Mouse (Mus musculus) midbrain, embryonic 15.5 days (tissue): ENCODE results near the gene Eftud2. TPM values are rescaled to one million over a fixed set of nuclear protein-coding genes. Genes with fewer than 3 reads are reported as not detected.
A peak's percentile ranks its signal among the peaks of the same experiment; 100 is the strongest.

ENCODE experiments used
- ATAC-seq: fragments of 200-750 bp; cut with Nextera tagmentation; replicated peaks from 2 replicates; pipeline ENCODE4 v1.8.0; 2017; ENCODE audit warnings: moderate TSS enrichment
- H3K27ac ChIP-seq: fragments of 300-500 bp; sonication (generic); 2 replicates; pipeline ENCODE4 v1.5.1; 2015; ENCODE audit warnings: mild to moderate bottlenecking, inconsistent platforms
- H3K27me3 ChIP-seq: fragments of 300-500 bp; sonication (generic); replicated peaks from 2 replicates; pipeline ENCODE4 v1.6.1; 2015; ENCODE audit warnings: inconsistent platforms
- H3K36me3 ChIP-seq: fragments of 300-500 bp; sonication (generic); replicated peaks from 2 replicates; pipeline ENCODE4 v1.6.1; 2015; ENCODE audit warnings: inconsistent platforms
- H3K4me1 ChIP-seq: fragments of 300-500 bp; sonication (generic); 2 replicates; pipeline ENCODE4 v1.6.1; 2015; ENCODE audit warnings: inconsistent platforms
- H3K4me2 ChIP-seq: fragments of 300-500 bp; sonication (generic); 2 replicates; pipeline ENCODE4 v1.6.1; 2015; ENCODE audit warnings: inconsistent platforms, mild to moderate bottlenecking, moderate library complexity
- H3K4me3 ChIP-seq: fragments of 300-500 bp; sonication (generic); 2 replicates; pipeline ENCODE4 v1.5.1; 2015; ENCODE audit warnings: mild to moderate bottlenecking, inconsistent platforms
- H3K9ac ChIP-seq: fragments of 300-500 bp; sonication (generic); 2 replicates; pipeline ENCODE4 v1.6.1; 2015; ENCODE audit warnings: mild to moderate bottlenecking, inconsistent platforms
- H3K9me3 ChIP-seq: fragments of 300-500 bp; sonication (generic); 2 replicates; pipeline ENCODE4 v1.6.1; 2016; ENCODE audit warnings: inconsistent platforms
- WGBS: fragments of 180-500 bp; shearing (Covaris S2); methylation state at CpG from one replicate; pipeline ENCODE4 v1.1.7; 2015; ENCODE audit warnings: mixed read lengths; 5-methylcytosine and 5-hydroxymethylcytosine counted together
- polyA plus RNA-seq: library from polyadenylated mRNA; unstranded; fragments of >200 nt; fragmentation: Nextera tagmentation; extraction: Ambion mirVana; gene quantifications from 2 replicates; pipeline ENCODE4 v1.2.1, GENCODE M21; 2015

The Eftud2 gene
- polyA plus RNA-seq, 1 experiment from 2014 or later = 146 TPM

DNA sequence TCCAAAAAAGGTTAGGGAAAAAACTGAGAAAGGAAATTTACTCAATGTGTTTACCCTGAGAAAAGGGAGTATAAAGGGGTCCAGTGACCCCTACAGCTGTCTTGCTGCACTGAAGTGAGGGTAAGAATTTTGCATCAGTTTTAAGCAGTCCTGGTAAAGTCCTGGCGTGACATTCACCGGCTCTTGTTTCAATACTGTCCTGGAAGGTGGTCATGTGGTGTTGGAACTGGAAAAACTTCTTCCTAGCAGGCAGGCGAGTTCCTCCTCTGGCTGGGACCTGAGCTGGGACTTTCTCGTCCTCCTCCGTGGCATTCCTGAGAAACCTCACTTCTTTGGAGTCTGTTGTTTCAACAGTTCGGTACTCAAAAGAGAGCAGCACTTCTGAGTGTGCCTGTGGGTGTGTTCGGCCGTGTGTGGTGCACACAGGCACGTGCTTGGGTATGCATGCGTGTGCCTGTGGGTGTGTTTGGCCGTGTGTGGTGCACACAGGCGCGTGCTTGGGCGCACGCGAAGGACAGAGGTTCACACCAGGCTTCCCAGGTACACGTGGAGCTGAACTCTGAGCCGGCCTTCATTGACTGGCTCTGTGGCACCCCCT, 48.0 kb downstream of the Eftud2 start:
- Histone ChIP-seq H3K9ac (no peak overlapping the region), H3K36me3 (peaks cover 10% of the 10 kb centered on the region; the same call in 1 of the 2 replicates), H3K4me2 (no peak overlapping the region), H3K27me3 (no peaks in the 10 kb centered on the region), H3K27ac (no peak overlapping the region), H3K4me3 (no peak overlapping the region), H3K4me1 (no peaks in the 10 kb centered on the region), H3K9me3 (no peaks in the 10 kb centered on the region)
- WGBS = 73% methylated on average over 18 of the region's 18 CpGs
- no peak for ATAC-seq

DNA sequence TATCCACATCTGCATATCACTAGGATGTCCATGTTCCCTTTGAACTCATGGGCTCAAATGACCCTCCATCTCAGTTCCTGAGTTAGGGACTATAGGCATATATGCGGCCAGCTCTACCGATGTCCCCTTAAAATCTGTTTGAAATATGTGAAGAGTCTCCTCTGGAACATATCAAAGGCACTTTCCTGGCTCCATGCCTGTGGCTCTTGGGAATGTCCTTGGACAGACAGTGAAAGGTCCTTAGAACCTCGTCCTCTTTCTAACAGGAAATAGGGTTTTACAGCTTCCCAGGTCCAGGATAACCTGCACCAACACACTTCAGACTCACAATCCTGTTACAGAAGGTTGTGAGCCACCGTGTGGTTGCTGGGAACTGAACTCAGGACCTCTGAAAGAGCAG, 50.5 kb downstream of the Eftud2 start:
- WGBS = 85% methylated on average over 4 of the region's 4 CpGs
- H3K9ac ChIP-seq = no peak overlapping the region
- no peaks in the 10 kb centered on the region for H3K36me3 ChIP-seq
- H3K27ac ChIP-seq = no peak overlapping the region
- H3K9me3 ChIP-seq = no peaks in the 10 kb centered on the region
- ATAC-seq = no peak
- H3K4me3 ChIP-seq = no peak overlapping the region
- H3K4me1 ChIP-seq = no peaks in the 10 kb centered on the region
- H3K4me2 ChIP-seq = no peak overlapping the region
- no peaks in the 10 kb centered on the region for H3K27me3 ChIP-seq

DNA sequence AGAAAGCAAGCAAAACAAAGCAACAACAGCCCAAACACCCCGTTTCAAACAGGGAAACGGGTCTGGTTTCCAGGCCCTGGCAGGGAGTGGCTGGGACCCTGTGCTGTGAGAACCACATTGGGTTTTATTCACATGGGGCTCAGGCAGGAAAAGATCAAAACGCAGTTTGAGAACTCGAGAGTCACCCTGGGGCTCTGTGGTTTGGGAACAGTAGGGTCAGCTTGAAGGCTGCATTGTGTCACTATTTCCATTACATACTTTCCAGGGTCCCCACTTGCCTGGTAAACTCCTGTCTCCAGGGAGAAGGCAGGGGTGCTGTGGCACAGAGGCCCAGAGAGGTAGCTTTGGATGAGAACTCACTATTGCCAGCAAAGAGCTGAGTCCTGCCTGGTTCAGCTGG, 53.7 kb downstream of the Eftud2 start:
- Histone ChIP-seq H3K27me3 (0 out of 2 replicates have a peak, but pooled peaks cover 5% of the 10 kb centered on the region), H3K36me3 (no peaks in the 10 kb centered on the region), H3K4me3 (no peak overlapping the region), H3K4me1 (no peaks in the 10 kb centered on the region), H3K9ac (no peak overlapping the region), H3K27ac (no peak overlapping the region), H3K4me2 (no peak overlapping the region), H3K9me3 (no peaks in the 10 kb centered on the region)
- 72% methylated on average over 4 of the region's 4 CpGs for WGBS
- ATAC-seq = no peak

DNA sequence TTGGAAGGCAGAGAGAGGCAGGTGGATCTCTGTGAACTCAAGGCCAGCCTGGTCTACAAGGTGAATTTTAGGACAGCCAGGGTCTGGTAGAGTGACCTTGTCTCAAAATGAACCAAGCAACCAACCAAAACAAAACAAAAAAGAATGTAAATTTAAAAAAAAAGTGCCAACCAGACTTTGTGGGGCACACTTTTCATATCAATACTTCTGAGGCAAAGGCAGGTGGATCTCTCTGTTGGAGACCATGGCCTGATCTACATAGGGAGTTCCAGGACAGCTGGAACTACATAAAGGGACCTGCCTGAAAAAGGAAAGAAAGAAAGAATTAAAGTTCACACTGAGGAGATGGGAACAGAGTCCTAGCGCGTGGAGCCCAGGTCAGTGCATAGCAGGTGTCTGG, 54.3 kb downstream of the Eftud2 start:
- WGBS = 64% methylated on average over 2 of the region's 2 CpGs
- Histone ChIP-seq H3K9ac (no peak overlapping the region), H3K4me1 (no peaks in the 10 kb centered on the region)

DNA sequence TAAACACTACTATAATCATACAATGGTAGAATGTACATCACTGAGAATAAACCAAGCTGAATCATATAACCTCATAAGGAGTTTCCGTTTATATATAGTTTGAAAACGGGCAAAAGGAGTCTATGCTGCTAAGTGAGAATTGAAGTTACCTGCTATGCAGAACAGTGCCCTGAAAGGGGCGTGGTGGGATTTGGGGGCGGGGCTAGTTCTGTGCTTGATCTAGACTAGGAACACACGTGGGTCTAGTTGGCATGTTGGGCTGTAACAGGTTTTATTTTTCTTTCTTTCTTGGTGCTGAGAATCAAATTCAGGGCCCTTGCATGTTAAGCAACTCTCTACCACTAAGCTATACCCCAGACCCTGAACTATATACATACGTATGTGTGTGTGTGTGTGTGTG, 59.6 kb downstream of the Eftud2 start:
- no peak overlapping the region for H3K27ac ChIP-seq
- WGBS = 54% methylated on average over 6 of the region's 6 CpGs

More for the DNA sequence above, 54.3 kb downstream of the Eftud2 start:
- no peaks in the 10 kb centered on the region for H3K36me3 ChIP-seq
- H3K27me3 ChIP-seq = 0 out of 2 replicates have a peak, but pooled peaks cover 7% of the 10 kb centered on the region
- H3K4me2 ChIP-seq = no peak overlapping the region
- H3K9me3 ChIP-seq = no peaks in the 10 kb centered on the region
- no peak overlapping the region for H3K4me3 ChIP-seq
- ATAC-seq = no peak
- H3K27ac ChIP-seq = no peak overlapping the region

DNA sequence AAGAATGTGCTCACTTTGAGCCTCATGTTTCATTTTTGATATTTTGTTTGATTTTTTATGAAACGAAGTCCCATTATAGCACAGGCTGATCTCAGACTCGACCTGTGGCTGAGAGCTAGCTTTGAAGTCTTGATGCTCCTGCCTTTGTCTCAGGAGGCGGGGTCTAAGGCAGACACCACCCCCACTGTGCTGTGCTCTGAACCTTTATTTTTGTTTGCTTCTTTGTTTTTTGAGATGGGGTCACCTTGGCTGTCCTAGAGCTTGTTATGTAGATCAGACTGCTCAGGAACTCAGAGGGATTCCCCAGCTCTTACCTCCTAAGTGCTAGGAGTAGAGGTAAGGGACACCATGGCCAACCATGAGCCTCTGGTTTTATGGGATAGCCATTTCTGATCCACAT, 60.4 kb downstream of the Eftud2 start:
- H3K9ac ChIP-seq = no peak overlapping the region
- no peak overlapping the region for H3K4me3 ChIP-seq
- H3K27me3 ChIP-seq = 0 out of 2 replicates have a peak, but pooled peaks cover 13% of the 10 kb centered on the region
- peaks cover 34% of the 10 kb centered on the region for H3K4me1 ChIP-seq
- ATAC-seq = no peak
- H3K4me2 ChIP-seq = no peak overlapping the region
- H3K27ac ChIP-seq = no peak overlapping the region
- H3K36me3 ChIP-seq = no peaks in the 10 kb centered on the region
- WGBS = 13% methylated on average over 3 of the region's 3 CpGs
- no peaks in the 10 kb centered on the region for H3K9me3 ChIP-seq

More for the DNA sequence above, 59.6 kb downstream of the Eftud2 start:
- no peaks in the 10 kb centered on the region for H3K36me3 ChIP-seq
- H3K9me3 ChIP-seq = no peaks in the 10 kb centered on the region
- peaks cover 28% of the 10 kb centered on the region for H3K4me1 ChIP-seq
- 0 out of 2 replicates have a peak, but pooled peaks cover 13% of the 10 kb centered on the region for H3K27me3 ChIP-seq
- H3K4me3 ChIP-seq = no peak overlapping the region
- no peak overlapping the region for H3K4me2 ChIP-seq
- no peak for ATAC-seq
- no peak overlapping the region for H3K9ac ChIP-seq

DNA sequence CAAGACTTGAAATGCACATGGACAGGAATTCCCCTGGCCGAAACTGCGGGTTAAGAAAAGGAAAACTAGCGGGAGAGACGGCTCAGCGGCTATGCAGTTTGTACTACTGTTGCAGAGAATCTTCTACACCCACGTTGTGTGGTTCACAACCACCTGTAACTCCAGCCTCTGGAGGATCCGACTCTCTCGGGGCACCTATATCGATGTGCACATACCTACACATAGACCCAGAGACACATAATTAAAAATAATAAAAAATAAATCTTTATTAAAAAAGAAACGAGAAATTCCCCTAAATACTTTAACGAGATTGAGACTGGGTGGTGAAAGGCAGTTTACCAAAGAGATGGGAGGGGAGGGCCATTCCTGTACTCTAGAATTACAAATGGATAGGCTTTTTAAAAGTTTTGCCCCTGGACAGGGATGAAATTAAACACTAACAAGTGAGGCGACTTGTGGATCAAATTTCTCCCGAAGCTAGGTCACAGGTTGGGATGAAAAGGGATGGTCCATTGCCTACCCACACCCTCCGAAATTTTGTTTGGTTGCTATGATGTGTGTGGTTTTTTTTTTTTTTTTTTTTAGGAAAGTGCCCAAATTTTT, 60.9 kb downstream of the Eftud2 start:
- Histone ChIP-seq H3K9ac (peak overlapping the region; percentile 86; the same call in 1 of the 2 replicates), H3K4me2 (peak overlapping the region; percentile 86), H3K27me3 (0 out of 2 replicates have a peak, but pooled peaks cover 13% of the 10 kb centered on the region), H3K9me3 (no peaks in the 10 kb centered on the region), H3K27ac (peak overlapping the region; percentile 91), H3K36me3 (no peaks in the 10 kb centered on the region), H3K4me1 (peaks cover 34% of the 10 kb centered on the region), H3K4me3 (peak overlapping the region; percentile 75)
- peak; percentile 51; the same call in 1 of the 2 replicates for ATAC-seq
- 5% methylated on average over 14 of the region's 14 CpGs for WGBS

DNA sequence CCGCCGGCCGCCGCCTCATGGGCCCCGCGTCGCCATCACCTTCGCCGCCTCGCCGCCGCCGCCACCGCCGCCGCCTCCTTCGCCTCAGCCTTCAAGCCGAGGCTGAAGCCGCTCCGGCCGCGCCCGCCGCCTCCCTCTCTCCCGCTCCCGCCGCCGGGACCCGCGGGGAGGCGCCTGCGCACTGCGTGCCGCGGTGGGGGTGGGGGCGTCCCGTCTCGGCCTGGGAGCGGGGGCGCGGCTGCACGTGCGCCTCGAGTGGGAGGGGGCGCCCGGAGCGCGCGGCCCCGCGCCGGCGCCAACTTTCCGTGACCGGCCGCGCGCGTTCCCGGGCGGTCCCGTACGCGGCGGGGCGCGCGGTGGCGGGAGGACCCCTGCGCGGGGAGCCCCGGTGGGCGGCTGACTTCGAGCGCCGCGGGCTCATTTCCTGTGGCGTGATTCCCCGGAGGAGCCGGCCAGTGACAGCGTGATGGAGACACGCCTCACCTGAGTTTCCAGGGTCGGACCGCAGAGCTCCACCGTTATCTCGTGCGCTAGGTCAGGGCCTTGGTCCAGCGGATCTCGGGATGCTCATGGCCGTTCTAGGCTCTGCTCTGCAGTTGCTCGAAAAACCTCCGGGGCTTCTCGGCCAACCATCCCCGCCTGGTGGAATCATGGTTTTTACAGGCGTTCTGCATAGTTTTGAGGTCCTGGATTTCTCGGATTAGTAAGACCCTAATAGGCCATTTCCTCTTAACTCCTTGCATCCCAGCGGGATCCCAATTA, 61.6 kb downstream of the Eftud2 start, which contains the start of gene Gjc1:
Gene Gjc1 (minus strand): TSS at position 680 of the 762 bp plus-strand sequence.
- H3K4me3 ChIP-seq = peak within 1 kb of the TSS; percentile 75
- H3K9ac ChIP-seq = peak within 1 kb of the TSS; percentile 86
- peak within 1 kb of the TSS; percentile 91 for H3K27ac ChIP-seq
- WGBS = under 1% methylated on average over 68 of the region's 97 CpGs
- no peaks in the 10 kb centered on the region for H3K9me3 ChIP-seq
- H3K4me1 ChIP-seq = peaks cover 34% of the 10 kb centered on the region
- ATAC-seq = peak; percentile 86
- H3K27me3 ChIP-seq = 0 out of 2 replicates have a peak, but pooled peaks cover 13% of the 10 kb centered on the region
- H3K4me2 ChIP-seq = peak within 1 kb of the TSS; percentile 86
- H3K36me3 ChIP-seq = no peaks in the 10 kb centered on the region

DNA sequence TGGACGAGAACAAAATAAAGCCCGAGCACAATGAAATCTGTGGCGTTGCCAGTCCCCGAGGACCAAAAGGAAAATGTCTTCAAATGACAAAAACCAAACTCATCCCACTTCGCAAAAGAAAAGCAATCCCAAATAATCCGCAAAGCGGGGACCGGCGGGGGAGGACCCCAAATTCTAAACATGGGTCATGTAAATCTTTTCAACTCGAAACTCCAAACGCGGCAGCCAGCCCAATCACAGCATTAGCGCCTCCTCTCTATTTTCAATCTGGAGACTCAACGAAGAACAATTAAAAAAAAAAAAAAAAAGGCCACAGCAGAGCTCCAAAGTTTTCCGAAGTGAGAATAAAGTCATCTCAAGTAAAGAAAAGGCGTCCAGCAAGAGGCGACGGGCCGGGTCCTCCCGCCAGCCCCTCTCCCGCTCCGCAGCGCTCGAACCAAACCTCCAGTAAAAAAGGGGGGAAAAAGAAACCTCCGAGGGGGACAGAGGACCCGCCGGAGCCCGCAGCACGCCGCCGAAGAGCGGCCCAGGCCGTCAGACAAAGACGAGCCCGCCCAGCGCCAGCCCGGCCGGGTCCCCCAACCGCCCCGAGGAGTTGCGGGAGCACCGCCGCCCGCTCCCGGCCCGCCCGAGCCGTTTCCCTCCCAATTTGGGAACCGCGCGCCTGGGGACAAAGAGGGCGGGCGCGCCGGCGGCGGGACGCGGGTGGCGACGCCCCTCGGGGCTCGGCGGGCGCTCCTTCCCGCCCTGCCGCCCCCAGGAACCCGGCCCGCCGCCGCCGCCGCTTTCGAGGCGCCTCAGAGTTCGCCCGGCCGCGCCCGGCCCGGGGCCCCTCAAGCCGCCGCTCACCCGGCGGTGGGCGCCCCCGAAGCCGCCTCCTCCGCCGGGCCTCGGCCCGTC, 62.4 kb downstream of the Eftud2 start:
- H3K4me3 ChIP-seq = peak overlapping the region; percentile 75
- peak overlapping the region; percentile 86 for H3K4me2 ChIP-seq
- H3K9ac ChIP-seq = peak overlapping the region; percentile 86
- H3K9me3 ChIP-seq = no peaks in the 10 kb centered on the region
- H3K27me3 ChIP-seq = 0 out of 2 replicates have a peak, but pooled peaks cover 13% of the 10 kb centered on the region
- peak overlapping the region; percentile 91 for H3K27ac ChIP-seq
- peak; percentile 66 for ATAC-seq
- H3K36me3 ChIP-seq = no peaks in the 10 kb centered on the region
- H3K4me1 ChIP-seq = peaks cover 37% of the 10 kb centered on the region
- WGBS = under 1% methylated on average over 73 of the region's 92 CpGs

DNA sequence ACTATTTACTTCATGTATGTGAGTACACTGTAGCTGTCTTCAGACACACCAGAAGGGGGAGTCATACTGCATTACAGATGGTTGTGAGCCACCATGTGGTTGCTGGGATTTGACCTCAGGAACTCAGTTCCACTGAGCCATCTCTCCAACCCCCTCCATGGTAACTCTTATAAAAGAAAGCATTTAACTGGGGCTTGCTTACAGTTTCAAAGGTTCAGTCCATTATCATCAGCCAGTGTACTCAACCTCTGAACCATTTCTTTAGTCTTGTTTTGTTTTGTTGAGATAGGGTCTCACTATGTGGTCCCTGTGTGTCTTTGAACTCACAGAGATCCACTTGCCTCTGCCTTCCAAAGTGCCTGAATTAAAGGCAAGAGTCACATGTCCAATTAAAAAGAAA, 65.9 kb downstream of the Eftud2 start:
- ATAC-seq = no peak
- Histone ChIP-seq H3K4me3 (no peak overlapping the region), H3K4me1 (peaks cover 35% of the 10 kb centered on the region)

DNA sequence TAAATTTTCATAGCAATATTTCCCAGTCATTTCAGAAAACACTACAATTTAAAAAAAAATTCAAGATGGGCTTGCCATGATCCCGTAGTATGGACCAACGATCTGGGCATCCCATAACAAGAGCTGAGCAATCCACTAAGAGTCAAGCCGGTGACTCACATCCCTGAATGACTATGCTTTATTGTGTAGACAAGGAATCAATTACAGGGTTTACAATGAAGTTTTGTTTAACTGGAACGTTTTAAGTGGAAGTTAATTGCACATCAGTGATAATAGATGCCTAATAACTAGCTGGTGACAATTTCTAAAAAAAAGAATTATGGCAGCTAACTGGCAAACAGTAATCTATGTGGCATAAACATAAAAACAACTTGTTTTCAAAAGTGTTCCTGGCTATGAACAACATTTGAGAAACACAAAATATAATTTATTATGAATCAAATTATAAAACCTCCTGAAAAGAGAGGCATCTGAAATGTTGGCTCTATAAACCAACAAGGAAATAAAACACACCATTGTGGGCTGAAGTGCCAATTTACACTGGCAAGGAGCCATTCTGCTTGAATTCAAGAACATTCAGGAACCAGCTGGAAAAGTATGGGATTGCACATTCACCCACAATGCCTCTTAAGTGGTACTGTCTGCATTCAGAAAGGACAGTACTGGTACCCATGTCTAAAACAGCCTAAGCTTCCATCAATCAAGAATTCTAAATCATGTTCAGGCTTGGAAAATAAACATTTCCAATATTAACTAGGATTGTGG, 69.9 kb downstream of the Eftud2 start:
- H3K4me3 ChIP-seq = no peak overlapping the region
- H3K27me3 ChIP-seq = no peaks in the 10 kb centered on the region
- H3K27ac ChIP-seq = no peak overlapping the region
- no peak overlapping the region for H3K4me2 ChIP-seq
- WGBS = 63% methylated on average over 4 of the region's 4 CpGs
- peaks cover 6% of the 10 kb centered on the region for H3K4me1 ChIP-seq
- ATAC-seq = no peak
- H3K9me3 ChIP-seq = no peaks in the 10 kb centered on the region
- H3K9ac ChIP-seq = no peak overlapping the region
- H3K36me3 ChIP-seq = no peaks in the 10 kb centered on the region

More for the DNA sequence above, 65.9 kb downstream of the Eftud2 start:
- Histone ChIP-seq H3K27ac (no peak overlapping the region), H3K36me3 (no peaks in the 10 kb centered on the region), H3K9me3 (no peaks in the 10 kb centered on the region), H3K9ac (no peak overlapping the region), H3K4me2 (no peak overlapping the region), H3K27me3 (no peaks in the 10 kb centered on the region)
